Mouse (Mus musculus): ENCODE measurements around the gene Cass4. TPM values are rescaled to one million over a fixed set of nuclear protein-coding genes. Genes with fewer than 3 reads are reported as not detected.

Gene Cass4
- total and polyA plus RNA-seq, 2 experiments from 2014 or later, result 0.05 to 0.11 TPM

- WGBS, result 91% methylated on average over 7 of the region's 7 CpGs
- peaks cover 6% of the 10 kb centered on the region for H3K36me3 ChIP-seq (ENCODE audit: insufficient read depth, low read length)
- TF ChIP-seq CTCF (IDR thresholded peaks at IDR 0.05), result no peak
Observed at GRCm38 (mm10) chr2:172363176-172363575, 30.4 kb upstream of the Cass4 start.

GRCm38 (mm10) chr2:172370411-172371223 lies 23.0 kb upstream of the Cass4 start, which contains the start of the genes Aurka and Cstf1:
Gene Aurka, minus strand, starts transcription at chr2:172370535.
Gene Cstf1, plus strand, starts transcription at chr2:172370681.
- peaks cover 4% of the 10 kb centered on the region; the same call in 1 of the 2 replicates for H3K4me1 ChIP-seq (ENCODE audit: insufficient read depth, low read length)
- DNase-seq (ENCODE audit: low spot score), result peak; percentile 98
- H3K4me3 ChIP-seq (ENCODE audit: low read depth, low read length), result peak within 1 kb of the TSS; percentile 93
- WGBS, result under 1% methylated on average over 66 of the region's 66 CpGs
- H3K4me2 ChIP-seq (ENCODE audit: low read depth, low read length, poor library complexity, severe bottlenecking), result peak within 1 kb of the TSS; percentile 79
- peak within 1 kb of the TSS; percentile 90 for H3K27ac ChIP-seq (ENCODE audit: low read depth, low read length)
- H3K36me3 ChIP-seq (ENCODE audit: insufficient read depth, low read length), result peaks cover 16% of the 10 kb centered on the region
- no peaks in the 10 kb centered on the region for H3K9me3 ChIP-seq (ENCODE audit: low read length)
- H3K27me3 ChIP-seq (ENCODE audit: insufficient read depth, low read length), result no peaks in the 10 kb centered on the region
- TF ChIP-seq CTCF (IDR thresholded peaks at IDR 0.05), result no peak
- peak; percentile 99 for ATAC-seq (ENCODE audit: low FRiP score)
- peak within 1 kb of the TSS; percentile 85 for H3K9ac ChIP-seq (replicated peaks; ENCODE audit: low read length, poor library complexity, severe bottlenecking)

More at GRCm38 (mm10) chr2:172363176-172363575, 30.4 kb upstream of the Cass4 start:
- H3K9ac ChIP-seq (replicated peaks; ENCODE audit: low read length, poor library complexity, severe bottlenecking), result no peak overlapping the region
- H3K4me2 ChIP-seq (ENCODE audit: low read depth, low read length, poor library complexity, severe bottlenecking), result no peak overlapping the region
- no peak overlapping the region for H3K4me3 ChIP-seq (ENCODE audit: low read depth, low read length)
- H3K4me1 ChIP-seq (ENCODE audit: insufficient read depth, low read length), result no peaks in the 10 kb centered on the region
- no peaks in the 10 kb centered on the region for H3K9me3 ChIP-seq (ENCODE audit: low read length)
- DNase-seq (ENCODE audit: low spot score), result no peak
- no peaks in the 10 kb centered on the region for H3K27me3 ChIP-seq (ENCODE audit: insufficient read depth, low read length)
- ATAC-seq (ENCODE audit: low FRiP score), result no peak
- H3K27ac ChIP-seq (ENCODE audit: low read depth, low read length), result no peak overlapping the region

DNA sequence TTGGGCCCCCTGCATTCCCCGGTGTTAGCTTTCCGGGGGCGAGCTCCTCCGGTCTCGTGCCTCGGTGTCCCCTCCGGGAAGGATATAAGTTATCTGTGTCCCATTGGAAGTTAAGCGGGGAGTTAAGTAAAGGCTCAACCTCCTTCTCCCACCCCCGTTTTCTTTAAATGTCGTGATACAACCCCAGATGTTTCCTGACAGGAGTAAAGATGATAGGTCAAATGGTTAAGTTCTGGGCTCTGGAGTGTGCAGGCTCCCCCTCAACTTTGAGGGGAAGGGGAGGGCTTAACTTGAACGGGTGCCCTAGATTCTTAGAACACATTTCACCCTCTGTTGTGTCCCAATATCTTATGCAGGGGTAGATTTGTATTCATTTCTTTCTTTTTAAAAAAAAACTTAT lies 22.3 kb upstream of the Cass4 start:
- WGBS, result 0% methylated on average over 11 of the region's 11 CpGs
- ATAC-seq (ENCODE audit: low FRiP score) (no peak), DNase-seq (ENCODE audit: low spot score) (no peak)
- Histone ChIP-seq H3K4me1 (ENCODE audit: insufficient read depth, low read length) (peaks cover 4% of the 10 kb centered on the region; the same call in 1 of the 2 replicates), H3K9me3 (ENCODE audit: low read length) (no peaks in the 10 kb centered on the region), H3K27ac (ENCODE audit: low read depth, low read length) (peak overlapping the region; percentile 90; the same call in 1 of the 2 replicates), H3K27me3 (ENCODE audit: insufficient read depth, low read length) (no peaks in the 10 kb centered on the region), H3K4me3 (ENCODE audit: low read depth, low read length) (peak overlapping the region; percentile 93), H3K4me2 (ENCODE audit: low read depth, low read length, poor library complexity, severe bottlenecking) (peak overlapping the region; percentile 49), H3K9ac (replicated peaks; ENCODE audit: low read length, poor library complexity, severe bottlenecking) (peak overlapping the region; percentile 85), H3K36me3 (ENCODE audit: insufficient read depth, low read length) (peaks cover 23% of the 10 kb centered on the region)
- no peak for TF ChIP-seq CTCF (IDR thresholded peaks at IDR 0.05)

- Histone ChIP-seq H3K27ac (ENCODE audit: low read depth, low read length) (no peak overlapping the region), H3K4me2 (ENCODE audit: low read depth, low read length, poor library complexity, severe bottlenecking) (no peak overlapping the region), H3K36me3 (ENCODE audit: insufficient read depth, low read length) (peaks cover 64% of the 10 kb centered on the region), H3K27me3 (ENCODE audit: insufficient read depth, low read length) (no peaks in the 10 kb centered on the region), H3K9ac (replicated peaks; ENCODE audit: low read length, poor library complexity, severe bottlenecking) (no peak overlapping the region), H3K9me3 (ENCODE audit: low read length) (no peaks in the 10 kb centered on the region), H3K4me3 (ENCODE audit: low read depth, low read length) (no peak overlapping the region), H3K4me1 (ENCODE audit: insufficient read depth, low read length) (peaks cover 3% of the 10 kb centered on the region; the same call in 1 of the 2 replicates)
- TF ChIP-seq CTCF (IDR thresholded peaks at IDR 0.05), result no peak
- 96% methylated on average over 4 of the region's 4 CpGs for WGBS
- ATAC-seq (ENCODE audit: low FRiP score), result no peak
- no peak for DNase-seq (ENCODE audit: low spot score)
Observed at GRCm38 (mm10) chr2:172376551-172376950, 17.0 kb upstream of the Cass4 start.

- no peak for TF ChIP-seq CTCF (IDR thresholded peaks at IDR 0.05)
- no peak overlapping the region for H3K4me3 ChIP-seq (ENCODE audit: low read depth, low read length)
- ATAC-seq (ENCODE audit: low FRiP score) (no peak), DNase-seq (ENCODE audit: low spot score) (no peak)
- no peak overlapping the region for H3K27ac ChIP-seq (ENCODE audit: low read depth, low read length)
- H3K4me2 ChIP-seq (ENCODE audit: low read depth, low read length, poor library complexity, severe bottlenecking), result no peak overlapping the region
- peaks cover 69% of the 10 kb centered on the region for H3K36me3 ChIP-seq (ENCODE audit: insufficient read depth, low read length)
- 82% methylated on average over 5 of the region's 5 CpGs for WGBS
- H3K9me3 ChIP-seq (ENCODE audit: low read length), result no peaks in the 10 kb centered on the region
- no peak overlapping the region for H3K9ac ChIP-seq (replicated peaks; ENCODE audit: low read length, poor library complexity, severe bottlenecking)
- no peaks in the 10 kb centered on the region for H3K27me3 ChIP-seq (ENCODE audit: insufficient read depth, low read length)
- no peaks in the 10 kb centered on the region for H3K4me1 ChIP-seq (ENCODE audit: insufficient read depth, low read length)
Observed at GRCm38 (mm10) chr2:172376999-172377515, 16.5 kb upstream of the Cass4 start.

GRCm38 (mm10) chr2:172378332-172378731 lies 15.3 kb upstream of the Cass4 start:
- Histone ChIP-seq H3K4me3 (ENCODE audit: low read depth, low read length) (no peak overlapping the region), H3K27me3 (ENCODE audit: insufficient read depth, low read length) (no peaks in the 10 kb centered on the region), H3K36me3 (ENCODE audit: insufficient read depth, low read length) (peaks cover 78% of the 10 kb centered on the region), H3K9me3 (ENCODE audit: low read length) (no peaks in the 10 kb centered on the region), H3K9ac (replicated peaks; ENCODE audit: low read length, poor library complexity, severe bottlenecking) (no peak overlapping the region), H3K4me1 (ENCODE audit: insufficient read depth, low read length) (no peaks in the 10 kb centered on the region), H3K4me2 (ENCODE audit: low read depth, low read length, poor library complexity, severe bottlenecking) (no peak overlapping the region), H3K27ac (ENCODE audit: low read depth, low read length) (no peak overlapping the region)
- peak; percentile 64 for TF ChIP-seq CTCF (IDR thresholded peaks at IDR 0.05)
- DNase-seq (ENCODE audit: low spot score) (peak; percentile 35), ATAC-seq (ENCODE audit: low FRiP score) (no peak)
- WGBS, result 73% methylated on average over 7 of the region's 7 CpGs

All from midbrain, postnatal 0 days (tissue).